Mouse (Mus musculus): ENCODE measurements at regions not wholly inside any gene's neighbourhood (a gene's known extent, or its start where the extent isn't known, plus 50 kb on each side); places are given as distances from the start of the nearest gene placed in this dataset.

- no peak for TF ChIP-seq TAL1 (conservative IDR thresholded peaks at IDR 0.05; ENCODE audit: low read depth, low read length)
- TF ChIP-seq POLR2AphosphoS5 (IDR thresholded peaks at IDR 0.05; ENCODE audit: insufficient replicate concordance, low read depth, low read length), result no peak
- no peak for TF ChIP-seq CTCF (IDR thresholded peaks at IDR 0.05; ENCODE audit: low read depth, low read length)
- no peak for TF ChIP-seq GATA2 (IDR thresholded peaks at IDR 0.05; ENCODE audit: borderline replicate concordance, low read depth, low read length)
Measured at GRCm38 (mm10) chr3:52601011-52601745, 333.0 kb downstream of the Foxo1 start.
